Mouse (Mus musculus) layer of hippocampus, adult 2 months (tissue): ENCODE measurements around the gene Bmp4. TPM values are rescaled to one million over a fixed set of nuclear protein-coding genes. Genes with fewer than 3 reads are reported as not detected.

Source experiments
- DNase-seq, 2 experiments: peaks; one replicate each; pipeline ENCODE4 v3.0.0; 2022; ENCODE audit warnings: low spot score in 2 of 2
- H3K27ac ChIP-seq: fragments of 200-600 bp; 2 replicates; pipeline ENCODE4 v1.8.1; 2022
- H3K4me3 ChIP-seq: fragments of 200-600 bp; 2 replicates; pipeline ENCODE4 v1.8.1; 2022; ENCODE audit warnings: mild to moderate bottlenecking
- CTCF ChIP-seq: fragments of 200-600 bp; conservative IDR thresholded peaks from 2 replicates; pipeline ENCODE4 v1.8.1; 2022; ENCODE audit warnings: antibody characterized with exemption, mild to moderate bottlenecking, moderate library complexity
- long read RNA-seq, 2 experiments: library from polyadenylated mRNA; stranded (forward); transcript quantifications; one replicate each; pipeline ENCODE4 v2.0.0; 2021; ENCODE audit warnings: borderline mapping rate in 2 of 2
- total RNA-seq, 2 experiments: library from RNA; stranded (reverse); gene quantifications; 2 replicates each; pipeline ENCODE4 v1.2.3; 2021

Bmp4 gene
- total RNA-seq, result 1 to 10 TPM; 3.0 to 3.2 TPM
- long read RNA-seq, experiment 1, result 0 reads
- long read RNA-seq, experiment 2, partial matches to known transcripts, result 0 of 1 reads
- long read RNA-seq, experiment 2, other reads (novel, unspliced or antisense), result 0 of 1 reads

DNA sequence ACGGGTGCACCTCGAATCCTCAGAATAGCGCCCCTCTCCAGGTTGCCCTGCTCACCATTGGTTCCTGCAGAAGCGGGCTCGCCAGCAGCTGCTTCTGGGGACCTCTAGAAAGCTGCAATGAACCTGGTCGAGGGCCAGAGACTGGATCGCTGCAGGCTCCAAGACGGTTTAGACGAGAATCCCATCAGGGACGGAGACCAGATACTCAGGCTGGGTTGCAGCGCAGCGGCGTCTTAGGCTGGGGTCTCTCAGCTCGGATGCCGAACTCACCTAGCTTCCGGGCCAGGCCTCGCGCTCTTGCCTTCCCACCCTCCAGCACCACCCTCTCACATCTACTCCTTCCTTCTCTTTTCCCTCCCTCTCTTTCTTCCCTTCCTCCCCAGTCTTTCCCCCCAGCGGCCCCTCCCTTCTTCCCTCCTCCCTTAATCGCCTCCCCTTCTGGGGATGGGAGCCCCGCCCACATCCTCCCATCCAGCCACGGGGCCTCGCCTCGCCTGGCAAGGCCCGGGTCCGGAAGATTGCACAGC is at the start of gene Bmp4:
Gene Bmp4, minus strand, starts transcription at position 421 of the 527 bp plus-strand sequence.
- no peak for DNase-seq

DNA sequence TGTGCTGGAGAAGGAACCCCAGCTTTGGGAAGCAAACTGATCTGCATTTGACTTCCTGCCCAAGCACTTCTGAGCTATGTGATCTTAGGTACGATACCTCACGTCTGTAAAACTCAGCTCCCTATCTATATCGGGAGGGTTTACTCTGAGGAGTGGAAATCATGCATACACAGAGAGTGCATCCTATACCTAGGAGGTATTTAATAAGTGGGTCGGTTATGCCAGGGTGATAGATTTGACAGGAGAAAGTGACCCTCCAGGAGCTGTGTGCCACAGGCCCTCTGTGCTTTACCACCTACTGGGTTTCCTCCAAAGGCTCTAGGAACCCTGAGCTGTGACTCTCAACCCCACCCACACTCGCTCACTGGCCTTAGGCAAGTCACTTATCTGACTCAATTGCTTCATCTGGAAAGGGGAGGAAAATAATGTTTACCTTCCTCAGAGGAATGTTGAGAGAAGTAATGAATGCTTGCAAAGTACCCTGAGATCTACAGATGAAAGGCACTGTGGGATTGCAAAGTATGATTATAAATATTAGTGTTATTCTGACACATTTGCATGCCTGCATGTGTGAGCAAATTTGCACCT is 49.1 kb upstream of the Bmp4 start:
- Histone ChIP-seq H3K27ac (no peak overlapping the region), H3K4me3 (no peak overlapping the region)
- TF ChIP-seq CTCF, result no peak
- no peak for DNase-seq

More for the DNA sequence above, at the start of gene Bmp4:
- Histone ChIP-seq H3K27ac (no peak within 1 kb of the TSS), H3K4me3 (no peak within 1 kb of the TSS)
- TF ChIP-seq CTCF, result no peak

DNA sequence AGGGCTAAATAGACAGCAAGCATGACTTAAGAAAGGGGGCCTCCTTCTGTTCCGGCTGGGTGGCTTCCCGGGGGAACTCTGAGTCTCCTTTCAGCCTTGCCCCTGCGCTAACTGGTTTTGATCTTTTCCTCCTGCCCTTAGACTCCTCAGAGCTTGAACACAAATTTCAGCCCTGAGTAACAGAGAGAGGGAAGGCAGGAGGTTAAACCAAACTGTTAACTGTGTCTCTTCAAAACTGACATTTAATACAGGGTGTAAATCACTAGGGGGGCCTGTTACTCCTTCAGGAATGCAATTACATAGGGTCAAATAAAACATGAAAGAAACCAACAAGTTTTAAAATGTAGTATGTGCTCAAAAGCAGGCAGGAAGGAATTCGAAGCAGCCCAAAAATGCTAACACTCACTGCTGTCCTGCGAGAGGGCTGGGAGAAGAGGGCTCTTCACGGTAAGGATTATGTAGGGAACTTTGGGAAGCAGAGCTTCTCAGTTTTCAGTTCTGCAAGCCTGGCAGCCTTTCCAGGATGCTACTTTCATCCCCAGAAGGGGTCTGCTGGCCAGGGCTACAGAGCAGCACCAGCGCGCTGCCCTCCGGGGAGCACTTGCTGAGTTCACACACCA is 46.1 kb upstream of the Bmp4 start:
- no peak overlapping the region for H3K27ac ChIP-seq
- H3K4me3 ChIP-seq, result no peak overlapping the region
- no peak for DNase-seq
- no peak for TF ChIP-seq CTCF

DNA sequence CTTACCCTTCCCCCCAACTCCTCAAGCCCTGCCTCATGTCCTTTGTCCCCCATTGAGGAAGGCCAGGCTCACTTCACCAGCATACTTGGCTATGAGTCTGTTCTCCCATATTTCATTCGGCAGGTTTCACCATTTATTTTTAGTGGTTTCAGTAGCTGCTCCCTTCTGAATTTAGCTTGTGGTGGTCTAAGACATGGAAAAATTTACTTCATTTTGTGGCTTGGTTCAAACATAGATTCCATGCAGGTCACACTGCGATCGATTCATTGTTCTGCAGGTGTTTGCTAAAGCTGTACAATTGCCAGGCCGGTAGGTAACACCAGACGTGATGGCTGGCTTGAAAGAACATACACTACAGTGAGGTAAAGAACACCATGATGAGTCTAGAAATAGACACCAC is 39.8 kb upstream of the Bmp4 start:
- H3K27ac ChIP-seq, result no peak overlapping the region
- no peak for DNase-seq
- no peak for TF ChIP-seq CTCF
- H3K4me3 ChIP-seq, result no peak overlapping the region

DNA sequence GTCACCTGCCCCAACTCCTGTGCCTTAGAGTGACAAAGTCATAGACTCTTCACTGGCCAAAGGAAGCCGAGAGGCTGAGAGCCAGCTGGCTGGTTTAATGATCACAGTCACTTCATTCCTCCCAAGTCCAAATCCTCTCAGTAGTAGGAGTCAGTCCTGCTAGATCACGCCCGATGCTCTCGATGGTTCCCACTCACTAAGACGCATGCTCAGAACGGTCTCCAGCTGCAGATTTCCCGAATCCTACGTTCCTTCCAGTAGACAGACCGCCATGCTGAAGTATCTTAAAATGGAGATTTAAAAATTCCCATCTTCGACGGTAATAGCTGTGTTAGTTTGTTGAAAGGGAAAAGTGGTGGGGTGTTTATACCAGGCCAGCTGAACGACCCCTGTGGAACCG is 36.8 kb upstream of the Bmp4 start:
- Histone ChIP-seq H3K27ac (no peak overlapping the region), H3K4me3 (no peak overlapping the region)
- TF ChIP-seq CTCF, result no peak
- DNase-seq, result no peak

DNA sequence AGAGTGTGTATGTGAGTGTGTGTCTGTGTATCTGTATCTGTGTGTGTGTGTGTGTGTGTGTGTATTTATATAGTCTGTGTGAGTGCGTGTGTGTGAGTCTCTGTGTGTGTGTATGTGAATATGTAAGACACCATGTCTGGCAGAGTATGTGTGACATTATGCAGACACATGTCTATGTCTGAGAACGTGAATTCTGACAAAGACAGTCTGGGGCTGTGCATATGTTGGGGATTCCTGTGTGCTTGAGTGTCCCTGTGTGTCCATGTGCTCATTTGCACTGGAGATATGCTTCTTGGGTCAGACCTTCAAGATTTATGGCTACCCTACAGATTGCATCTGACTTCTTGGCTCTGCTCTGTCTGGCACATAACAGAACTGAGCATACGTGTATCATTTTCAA is 31.4 kb upstream of the Bmp4 start:
- no peak for DNase-seq
- no peak for TF ChIP-seq CTCF
- Histone ChIP-seq H3K4me3 (no peak overlapping the region), H3K27ac (no peak overlapping the region)

DNA sequence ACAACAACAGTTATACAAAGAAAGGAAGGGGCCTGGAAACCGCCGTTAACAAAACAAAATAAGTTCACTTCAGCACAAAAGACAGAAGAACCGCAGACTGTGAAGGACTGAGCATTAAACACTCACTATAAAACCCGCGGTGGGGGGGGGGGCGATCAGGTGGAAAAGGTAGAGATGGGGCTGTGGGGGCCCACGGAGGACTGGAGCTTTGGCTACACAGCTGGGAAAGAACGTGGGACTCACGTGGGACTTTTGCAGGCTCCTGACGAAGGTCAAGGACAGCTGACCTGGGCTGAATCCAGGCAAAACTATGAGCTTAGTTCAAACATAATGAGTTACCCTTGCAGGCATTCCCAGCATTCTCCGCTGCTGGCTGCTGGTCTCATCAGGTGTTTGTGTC is 28.8 kb upstream of the Bmp4 start:
- Histone ChIP-seq H3K4me3 (no peak overlapping the region), H3K27ac (no peak overlapping the region)
- no peak for TF ChIP-seq CTCF
- DNase-seq, result no peak

DNA sequence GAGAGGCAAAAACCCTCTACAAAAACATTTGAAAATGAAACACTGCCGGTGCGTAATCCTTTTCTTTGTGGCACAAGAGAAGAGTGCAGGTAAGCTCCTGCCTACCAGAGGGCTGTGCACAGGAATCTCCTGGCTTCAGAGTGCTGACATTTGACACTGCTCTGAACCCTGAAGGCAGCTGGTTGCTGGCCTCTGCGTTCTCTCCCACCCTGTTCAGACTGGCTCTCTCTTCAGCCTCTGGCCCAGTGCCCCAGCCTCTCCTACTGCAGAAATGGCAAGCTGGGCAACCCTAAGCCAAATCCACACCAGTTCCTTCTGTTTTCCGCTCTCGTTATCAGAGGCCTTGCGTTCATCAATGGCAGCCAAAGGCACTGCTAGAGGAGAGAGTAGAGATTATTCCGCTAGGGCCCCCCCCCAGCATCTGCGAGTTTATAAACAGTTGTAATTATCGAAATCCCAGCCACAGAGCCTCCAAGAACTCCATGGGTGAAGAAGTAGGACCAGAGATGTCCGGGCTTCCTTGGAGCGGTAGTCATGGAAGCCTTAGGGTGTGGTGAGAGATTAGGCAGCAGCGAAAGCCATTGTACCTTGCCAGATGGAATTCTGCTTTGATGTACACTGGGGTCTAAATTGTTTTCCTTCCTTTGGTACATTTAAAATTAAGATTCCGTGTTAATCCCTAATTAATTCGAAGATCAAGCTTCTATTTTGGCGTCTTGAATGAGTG is 28.1 kb upstream of the Bmp4 start:
- Histone ChIP-seq H3K4me3 (no peak overlapping the region), H3K27ac (no peak overlapping the region)
- no peak for DNase-seq
- TF ChIP-seq CTCF, result no peak

DNA sequence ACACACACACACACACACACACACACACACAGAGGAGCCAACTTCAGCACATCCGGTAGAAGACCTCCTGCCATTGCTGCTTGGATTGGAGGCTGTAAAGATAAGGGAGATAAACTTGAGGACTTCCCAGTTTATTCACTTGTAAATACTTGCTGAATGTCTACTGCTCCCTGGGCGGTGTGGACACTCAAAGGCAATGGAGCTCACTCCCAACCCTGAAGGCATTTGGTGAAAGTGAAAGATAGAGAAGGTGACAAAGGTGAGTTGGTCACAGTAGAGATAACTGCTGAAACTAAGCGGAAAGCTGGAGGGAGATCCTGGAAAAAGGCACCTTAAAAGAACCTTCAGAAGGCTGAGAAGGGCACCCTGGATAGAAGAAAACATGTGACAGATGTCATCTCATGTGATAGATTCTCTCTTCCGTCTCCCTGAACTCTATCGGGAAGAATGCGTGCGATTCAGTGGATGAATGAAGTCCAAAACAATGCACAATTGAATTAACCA is 22.1 kb upstream of the Bmp4 start:
- Histone ChIP-seq H3K4me3 (no peak overlapping the region), H3K27ac (no peak overlapping the region)
- DNase-seq, result no peak
- TF ChIP-seq CTCF, result no peak

DNA sequence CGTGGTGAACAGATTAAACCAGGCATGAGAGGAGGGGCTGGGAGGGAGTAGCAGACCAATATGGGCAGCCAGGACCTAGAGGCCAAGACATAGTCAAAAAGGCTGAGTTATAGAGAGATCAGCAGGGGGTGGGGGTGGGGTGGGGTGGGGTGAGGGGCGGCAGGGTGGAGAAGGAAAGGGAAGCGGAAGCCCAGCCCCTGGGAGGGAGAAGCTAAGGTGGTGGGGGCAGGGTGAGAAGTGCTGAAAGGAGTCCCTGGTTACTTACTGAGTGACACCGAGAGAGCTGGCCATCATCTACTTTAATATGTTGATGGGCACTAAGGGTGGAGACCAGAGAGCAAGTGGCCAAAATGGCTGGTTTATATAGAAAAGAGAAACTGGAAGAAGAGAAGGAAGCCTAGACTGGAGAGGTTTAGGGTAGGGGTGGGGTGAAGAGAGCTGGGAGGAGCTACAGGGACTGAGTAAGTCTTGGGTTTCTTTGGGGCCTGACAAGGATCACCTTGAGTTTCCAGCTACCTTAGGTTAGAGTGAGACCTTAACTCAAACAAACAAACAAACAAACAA is 20.2 kb upstream of the Bmp4 start:
- no peak for TF ChIP-seq CTCF
- no peak overlapping the region for H3K4me3 ChIP-seq
- H3K27ac ChIP-seq, result no peak overlapping the region
- DNase-seq, result no peak

DNA sequence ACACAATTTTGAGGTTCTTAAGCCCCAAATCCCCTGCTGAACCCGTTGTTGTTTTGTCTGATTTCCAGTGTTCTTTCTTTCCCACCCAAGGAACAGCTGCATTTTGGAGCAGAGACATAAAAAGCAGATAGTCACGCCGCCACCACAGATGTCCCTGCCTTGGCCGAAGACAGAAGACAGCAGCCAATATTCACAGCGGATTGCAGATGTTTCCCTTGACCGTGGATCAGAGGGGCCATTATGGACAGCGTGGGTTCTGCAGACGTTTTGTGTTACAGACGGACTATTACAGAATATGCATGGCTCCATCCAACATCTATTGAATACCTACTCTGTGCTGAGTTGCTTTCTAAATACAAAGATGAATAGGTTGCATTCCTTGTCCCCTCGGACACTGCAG is 18.5 kb upstream of the Bmp4 start:
- Histone ChIP-seq H3K27ac (no peak overlapping the region), H3K4me3 (no peak overlapping the region)
- no peak for DNase-seq
- no peak for TF ChIP-seq CTCF

DNA sequence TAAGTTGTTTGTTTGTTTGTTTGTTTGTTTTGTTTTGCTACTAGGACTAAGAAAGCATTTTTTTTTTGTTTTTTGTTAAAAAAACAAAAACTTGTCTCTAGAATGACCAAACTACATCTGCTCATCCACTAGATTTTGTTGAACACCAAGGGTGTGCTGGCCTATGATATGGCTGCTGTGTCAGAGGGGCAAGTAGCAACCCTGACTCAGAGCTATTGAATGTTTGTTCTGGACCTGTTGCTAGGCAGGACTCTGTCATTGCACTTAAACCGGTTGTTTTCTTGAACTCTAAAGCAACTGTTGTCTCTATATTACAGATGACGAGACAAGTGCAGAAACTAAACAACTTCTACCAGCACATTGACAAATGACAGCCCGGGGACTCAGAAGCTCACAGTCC is 17.9 kb upstream of the Bmp4 start:
- TF ChIP-seq CTCF, result no peak
- Histone ChIP-seq H3K27ac (no peak overlapping the region), H3K4me3 (no peak overlapping the region)
- no peak for DNase-seq

DNA sequence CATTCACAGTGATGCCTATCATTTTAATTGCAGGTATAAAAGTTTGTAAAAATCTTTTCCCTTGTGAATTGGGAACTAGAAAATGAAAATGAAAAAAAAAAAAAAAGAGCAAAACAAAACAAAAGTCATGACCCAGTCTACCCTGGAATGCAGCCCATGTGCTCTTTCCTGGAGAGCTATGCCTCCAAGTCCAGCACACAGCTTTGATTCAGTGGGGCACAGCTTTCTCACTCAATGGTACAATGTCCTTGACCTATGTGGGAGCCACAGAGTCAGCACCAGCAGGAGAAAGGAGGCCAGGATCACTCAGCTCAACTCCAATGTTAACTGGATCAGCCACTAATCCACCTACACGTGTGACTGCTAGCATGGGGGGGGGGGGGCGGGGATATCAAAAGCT is 9.5 kb upstream of the Bmp4 start:
- H3K4me3 ChIP-seq, result no peak overlapping the region
- TF ChIP-seq CTCF, result no peak
- DNase-seq, result no peak
- H3K27ac ChIP-seq, result no peak overlapping the region
